Mouse (Mus musculus) embryonic facial prominence, embryonic 12.5 days (tissue): ENCODE data around the gene Popdc3. TPM values are rescaled to one million over a fixed set of nuclear protein-coding genes. Genes with fewer than 3 reads are reported as not detected.

Experiments used
- ATAC-seq: fragments of 200-750 bp; cut with Nextera tagmentation; 2 replicates; pipeline ENCODE4 v1.8.0; 2017; ENCODE audit not compliant: insufficient number of reproducible peaks, insufficient read depth, low FRiP score, low TSS enrichment
- H3K27ac ChIP-seq: fragments of 300-500 bp; sonication (generic); 2 replicates; pipeline ENCODE4 v1.5.1; 2016; ENCODE audit warnings: mild to moderate bottlenecking
- H3K27me3 ChIP-seq: fragments of 300-500 bp; sonication (generic); 2 replicates; pipeline ENCODE4 v1.6.1; 2016; ENCODE audit warnings: mild to moderate bottlenecking, moderate library complexity
- H3K36me3 ChIP-seq: fragments of 300-500 bp; sonication (generic); 2 replicates; pipeline ENCODE4 v1.6.1; 2016; ENCODE audit warnings: mild to moderate bottlenecking
- H3K4me1 ChIP-seq: fragments of 300-500 bp; sonication (generic); 2 replicates; pipeline ENCODE4 v1.6.1; 2016
- H3K4me2 ChIP-seq: fragments of 300-500 bp; sonication (generic); replicated peaks from 2 replicates; pipeline ENCODE4 v1.6.1; 2016; ENCODE audit warnings: mild to moderate bottlenecking, moderate library complexity
- H3K4me3 ChIP-seq: fragments of 300-500 bp; sonication (generic); 2 replicates; pipeline ENCODE4 v1.5.1; 2016; ENCODE audit warnings: mild to moderate bottlenecking
- H3K9ac ChIP-seq: fragments of 300-500 bp; sonication (generic); 2 replicates; pipeline ENCODE4 v1.6.1; 2016; ENCODE audit warnings: mild to moderate bottlenecking, moderate library complexity
- H3K9me3 ChIP-seq: fragments of 300-500 bp; sonication (generic); 2 replicates; pipeline ENCODE4 v1.6.1; 2016; ENCODE audit warnings: mild to moderate bottlenecking, moderate library complexity
- WGBS: fragments of 180-500 bp; shearing (Covaris S2); methylation state at CpG from one replicate; pipeline ENCODE4 v1.1.7; 2016; 5-methylcytosine and 5-hydroxymethylcytosine counted together
- polyA plus RNA-seq: library from polyadenylated mRNA; unstranded; fragments of >200 nt; fragmentation: Nextera tagmentation; extraction: Ambion mirVana; gene quantifications from 2 replicates; pipeline ENCODE4 v1.2.1, GENCODE M21; 2016

Popdc3 gene
- polyA plus RNA-seq, 1 experiment from 2014 or later, result 0.84 TPM

- H3K27ac ChIP-seq, result no peak overlapping the region
- H3K4me2 ChIP-seq, result no peak overlapping the region
- H3K36me3 ChIP-seq, result no peaks in the 10 kb centered on the region
- H3K9ac ChIP-seq, result no peak overlapping the region
- H3K4me3 ChIP-seq, result no peak overlapping the region
- H3K27me3 ChIP-seq, result no peaks in the 10 kb centered on the region
- no peak for ATAC-seq
- H3K4me1 ChIP-seq, result no peaks in the 10 kb centered on the region
- H3K9me3 ChIP-seq, result no peaks in the 10 kb centered on the region
These were observed 32.3 kb downstream of the Popdc3 start for GRCm38 (mm10) chr10:45210201-45210600.

- WGBS, result 81% methylated on average over 7 of the region's 7 CpGs
- H3K4me1 ChIP-seq, result no peaks in the 10 kb centered on the region
- no peaks in the 10 kb centered on the region for H3K36me3 ChIP-seq
- H3K9me3 ChIP-seq, result no peaks in the 10 kb centered on the region
- no peak overlapping the region for H3K4me2 ChIP-seq
- ATAC-seq, result no peak
- H3K27me3 ChIP-seq, result no peaks in the 10 kb centered on the region
- H3K4me3 ChIP-seq, result no peak overlapping the region
- H3K27ac ChIP-seq, result no peak overlapping the region
- H3K9ac ChIP-seq, result no peak overlapping the region
These were observed 38.8 kb downstream of the Popdc3 start for GRCm38 (mm10) chr10:45216676-45217075.

- Histone ChIP-seq H3K4me3 (no peak overlapping the region), H3K9ac (no peak overlapping the region), H3K27me3 (no peaks in the 10 kb centered on the region), H3K27ac (no peak overlapping the region), H3K9me3 (no peaks in the 10 kb centered on the region), H3K36me3 (no peaks in the 10 kb centered on the region), H3K4me1 (peaks cover 4% of the 10 kb centered on the region; the same call in 1 of the 2 replicates), H3K4me2 (no peak overlapping the region)
- WGBS, result 14% methylated on average over 4 of the region's 4 CpGs
- no peak for ATAC-seq
These were observed 52.1 kb downstream of the Popdc3 start for GRCm38 (mm10) chr10:45229954-45230353.

GRCm38 (mm10) chr10:45233351-45233750 is 55.5 kb downstream of the Popdc3 start:
- Histone ChIP-seq H3K27ac (no peak overlapping the region), H3K27me3 (no peaks in the 10 kb centered on the region), H3K36me3 (no peaks in the 10 kb centered on the region), H3K9me3 (no peaks in the 10 kb centered on the region), H3K4me3 (no peak overlapping the region), H3K9ac (no peak overlapping the region), H3K4me2 (no peak overlapping the region), H3K4me1 (peaks cover 4% of the 10 kb centered on the region; the same call in 1 of the 2 replicates)
- ATAC-seq, result no peak
- WGBS, result 86% methylated on average over 6 of the region's 6 CpGs

- no peak for ATAC-seq
- H3K9me3 ChIP-seq, result no peaks in the 10 kb centered on the region
- no peak overlapping the region for H3K9ac ChIP-seq
- no peaks in the 10 kb centered on the region for H3K27me3 ChIP-seq
- no peak overlapping the region for H3K27ac ChIP-seq
- H3K4me3 ChIP-seq, result no peak overlapping the region
- H3K4me2 ChIP-seq, result no peak overlapping the region
- 67% methylated on average over 3 of the region's 3 CpGs for WGBS
- no peaks in the 10 kb centered on the region for H3K36me3 ChIP-seq
- no peaks in the 10 kb centered on the region for H3K4me1 ChIP-seq
These were observed 58.4 kb downstream of the Popdc3 start for GRCm38 (mm10) chr10:45236304-45236703.

- 82% methylated on average over 5 of the region's 5 CpGs for WGBS
- H3K9me3 ChIP-seq, result no peaks in the 10 kb centered on the region
- H3K4me3 ChIP-seq, result no peak overlapping the region
- H3K27ac ChIP-seq, result no peak overlapping the region
- no peaks in the 10 kb centered on the region for H3K36me3 ChIP-seq
- H3K27me3 ChIP-seq, result no peaks in the 10 kb centered on the region
- no peaks in the 10 kb centered on the region for H3K4me1 ChIP-seq
- no peak for ATAC-seq
- H3K4me2 ChIP-seq, result no peak overlapping the region
- H3K9ac ChIP-seq, result no peak overlapping the region
These were observed 59.6 kb downstream of the Popdc3 start for GRCm38 (mm10) chr10:45237492-45237891.

GRCm38 (mm10) chr10:45260477-45260876 is 82.6 kb downstream of the Popdc3 start:
- no peak overlapping the region for H3K4me3 ChIP-seq
- no peaks in the 10 kb centered on the region for H3K4me1 ChIP-seq
- H3K36me3 ChIP-seq, result no peaks in the 10 kb centered on the region
- no peak overlapping the region for H3K9ac ChIP-seq
- H3K27me3 ChIP-seq, result no peaks in the 10 kb centered on the region
- no peak overlapping the region for H3K27ac ChIP-seq
- ATAC-seq, result no peak
- no peaks in the 10 kb centered on the region for H3K9me3 ChIP-seq
- no peak overlapping the region for H3K4me2 ChIP-seq
- whole genome bisulfite sequencing, result 87% methylated on average over 1 of the region's 1 CpGs

GRCm38 (mm10) chr10:45262126-45262525 is 84.2 kb downstream of the Popdc3 start:
- Histone ChIP-seq H3K4me2 (no peak overlapping the region), H3K27me3 (no peaks in the 10 kb centered on the region), H3K27ac (no peak overlapping the region), H3K9me3 (no peaks in the 10 kb centered on the region), H3K36me3 (no peaks in the 10 kb centered on the region), H3K9ac (no peak overlapping the region), H3K4me3 (no peak overlapping the region), H3K4me1 (no peaks in the 10 kb centered on the region)
- WGBS, result 83% methylated on average over 3 of the region's 3 CpGs
- no peak for ATAC-seq

GRCm38 (mm10) chr10:45276499-45276898 is 98.6 kb downstream of the Popdc3 start:
- no peaks in the 10 kb centered on the region for H3K36me3 ChIP-seq
- H3K27ac ChIP-seq, result no peak overlapping the region
- ATAC-seq, result no peak
- H3K9me3 ChIP-seq, result peaks cover 4% of the 10 kb centered on the region; the same call in 1 of the 2 replicates
- no peaks in the 10 kb centered on the region for H3K27me3 ChIP-seq
- 53% methylated on average over 3 of the region's 3 CpGs for WGBS
- H3K4me1 ChIP-seq, result no peaks in the 10 kb centered on the region
- H3K4me2 ChIP-seq, result no peak overlapping the region
- no peak overlapping the region for H3K9ac ChIP-seq
- no peak overlapping the region for H3K4me3 ChIP-seq

GRCm38 (mm10) chr10:45276995-45277394 is 99.1 kb downstream of the Popdc3 start:
- H3K36me3 ChIP-seq, result no peaks in the 10 kb centered on the region
- H3K9me3 ChIP-seq, result no peaks in the 10 kb centered on the region
- WGBS, result 83% methylated on average over 5 of the region's 5 CpGs
- H3K27me3 ChIP-seq, result no peaks in the 10 kb centered on the region
- no peak overlapping the region for H3K27ac ChIP-seq
- no peak overlapping the region for H3K4me3 ChIP-seq
- no peaks in the 10 kb centered on the region for H3K4me1 ChIP-seq
- no peak overlapping the region for H3K9ac ChIP-seq
- H3K4me2 ChIP-seq, result no peak overlapping the region
- no peak for ATAC-seq

- ATAC-seq, result no peak
- H3K4me3 ChIP-seq, result no peak overlapping the region
- H3K9ac ChIP-seq, result no peak overlapping the region
- H3K27me3 ChIP-seq, result peaks cover 21% of the 10 kb centered on the region
- H3K4me2 ChIP-seq, result no peak overlapping the region
- H3K4me1 ChIP-seq, result no peaks in the 10 kb centered on the region; the same call in 1 of the 2 replicates
- H3K27ac ChIP-seq, result no peak overlapping the region
- 80% methylated on average over 5 of the region's 5 CpGs for WGBS
- no peaks in the 10 kb centered on the region for H3K36me3 ChIP-seq
- H3K9me3 ChIP-seq, result no peaks in the 10 kb centered on the region
These were observed 107.8 kb downstream of the Popdc3 start for GRCm38 (mm10) chr10:45285651-45286050.

GRCm38 (mm10) chr10:45288351-45288750 is 110.5 kb downstream of the Popdc3 start:
- Histone ChIP-seq H3K9ac (no peak overlapping the region), H3K4me3 (no peak overlapping the region), H3K36me3 (no peaks in the 10 kb centered on the region), H3K27ac (no peak overlapping the region), H3K4me1 (no peaks in the 10 kb centered on the region; the same call in 1 of the 2 replicates), H3K4me2 (no peak overlapping the region), H3K9me3 (no peaks in the 10 kb centered on the region), H3K27me3 (peaks cover 26% of the 10 kb centered on the region)
- 45% methylated on average over 7 of the region's 7 CpGs for WGBS
- ATAC-seq, result no peak
